Mouse (Mus musculus) lung, postnatal 25 days (tissue): ENCODE results near the gene Vash1.

Source experiments
- DNase-seq: peaks from one replicate; pipeline ENCODE4 v3.0.0; 2022; ENCODE audit warnings: low spot score

The Vash1 gene

DNA sequence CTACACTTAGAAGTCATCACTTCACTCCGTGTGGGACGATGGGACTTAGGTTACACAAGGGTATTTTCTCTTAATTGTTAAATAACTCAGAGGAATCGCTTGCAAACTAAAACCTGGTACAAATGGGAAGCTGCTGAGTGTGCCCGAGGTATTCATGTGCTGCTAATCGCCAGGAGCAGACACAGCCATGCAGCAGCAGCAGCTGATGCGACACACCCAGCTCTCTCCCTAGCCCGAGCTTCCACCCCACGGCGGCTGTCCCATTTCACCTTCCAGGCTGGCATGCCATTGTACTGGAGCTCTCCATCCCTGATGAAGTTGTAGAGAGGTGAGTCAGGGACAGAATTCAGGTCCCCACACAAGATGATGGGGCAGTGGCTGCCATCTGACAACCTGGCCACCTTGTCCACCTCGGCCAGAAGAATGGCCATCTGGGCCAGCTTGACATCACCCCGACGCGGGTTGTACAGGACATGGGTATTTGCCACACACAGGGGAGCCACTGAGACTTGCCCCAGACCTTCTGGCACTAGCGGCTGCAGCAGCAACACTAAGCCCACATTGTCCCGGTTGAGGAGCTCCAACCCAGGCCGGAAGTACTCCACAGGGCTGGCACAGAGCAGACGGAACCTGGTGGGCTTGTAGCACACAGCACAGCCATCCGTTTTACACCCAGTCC, 41.6 kb downstream of the Vash1 start:
- no peak for DNase-seq

DNA sequence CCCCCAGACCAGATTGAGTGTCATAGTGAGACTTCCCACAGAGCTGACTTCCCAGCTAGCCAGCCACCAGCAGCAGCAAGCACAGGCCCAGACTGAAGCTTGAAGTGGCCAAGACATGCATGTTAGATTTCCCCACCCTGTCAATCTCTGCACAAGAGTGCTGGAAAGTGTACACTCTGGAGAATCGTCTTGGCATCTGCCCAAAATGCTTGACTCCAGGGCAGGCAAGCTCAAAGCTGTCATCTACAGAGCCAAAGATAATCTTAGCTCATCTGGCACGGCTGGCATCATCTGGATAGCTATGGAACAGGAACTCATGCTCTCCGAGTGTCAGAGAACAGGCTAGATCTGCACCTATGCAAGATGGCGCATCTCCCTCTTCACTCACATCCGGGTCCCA, 43.0 kb downstream of the Vash1 start:
- DNase-seq = no peak

DNA sequence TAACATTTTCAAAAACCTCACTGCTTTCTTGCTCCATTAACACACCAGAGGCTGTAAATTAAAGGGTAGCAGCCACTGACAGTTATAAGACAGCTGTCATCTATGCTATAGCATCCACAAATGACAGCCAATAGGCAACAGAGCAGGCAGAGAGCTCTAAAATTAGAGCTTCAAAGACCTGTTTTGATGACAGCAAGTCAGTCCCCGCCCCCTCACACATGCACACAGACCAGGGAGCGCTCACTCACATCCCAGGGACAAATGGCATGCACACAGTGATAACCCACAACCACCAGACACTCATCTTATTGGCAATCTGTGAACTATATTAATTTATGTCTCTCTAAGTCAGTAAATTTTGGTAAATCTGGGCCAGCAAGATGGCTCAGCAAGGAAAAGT, 45.8 kb downstream of the Vash1 start:
- no peak for DNase-seq

DNA sequence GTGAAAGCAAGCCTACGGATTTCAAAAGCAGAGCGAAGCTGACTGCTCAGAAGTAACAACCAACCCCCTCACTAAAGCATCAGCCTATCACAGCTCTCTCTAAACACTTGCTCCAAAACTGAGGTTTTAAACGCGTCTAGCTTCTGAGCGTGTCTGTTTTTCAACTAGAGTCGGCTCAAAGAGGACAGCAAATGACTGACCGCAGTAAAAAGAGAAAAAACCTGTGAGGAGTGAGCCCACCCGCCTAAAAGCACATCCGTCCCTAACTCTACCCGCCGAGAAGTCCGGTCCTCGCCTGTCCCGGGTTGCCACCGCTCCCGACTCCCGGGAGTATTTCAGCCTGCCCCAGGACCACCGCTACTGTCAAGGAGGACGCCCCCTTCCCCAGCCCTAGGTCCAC, 47.2 kb downstream of the Vash1 start:
- DNase-seq = no peak

DNA sequence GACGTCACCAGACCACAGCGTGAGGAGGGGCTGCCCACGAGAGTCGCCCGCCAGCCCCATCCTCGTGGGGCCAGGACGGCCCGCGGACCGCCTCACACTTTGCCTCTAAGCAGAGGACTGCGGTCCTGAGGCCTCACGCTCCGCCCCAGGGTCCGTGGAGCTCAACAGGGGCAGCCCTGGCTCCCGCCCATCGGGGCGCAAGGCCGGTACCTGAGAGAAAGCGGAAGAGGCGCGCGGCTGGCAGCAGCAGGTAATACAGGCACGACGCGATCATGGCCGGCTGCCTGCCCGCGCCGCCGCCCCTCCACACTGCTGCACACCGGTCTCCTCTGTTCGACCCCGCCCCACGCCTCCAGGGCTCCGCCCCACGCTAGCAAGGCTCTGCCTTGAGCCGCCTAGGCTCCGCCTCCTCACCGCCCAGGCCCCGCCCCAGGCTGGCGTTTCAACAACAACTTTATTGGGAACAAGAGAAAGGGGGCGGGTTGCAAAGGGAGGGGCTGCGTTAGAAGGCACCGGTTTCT, 47.7 kb downstream of the Vash1 start, which contains the start of gene Angel1:
Gene Angel1 (minus strand): TSS at position 341 of the 521 bp plus-strand sequence.
- DNase-seq = peak; percentile 97

DNA sequence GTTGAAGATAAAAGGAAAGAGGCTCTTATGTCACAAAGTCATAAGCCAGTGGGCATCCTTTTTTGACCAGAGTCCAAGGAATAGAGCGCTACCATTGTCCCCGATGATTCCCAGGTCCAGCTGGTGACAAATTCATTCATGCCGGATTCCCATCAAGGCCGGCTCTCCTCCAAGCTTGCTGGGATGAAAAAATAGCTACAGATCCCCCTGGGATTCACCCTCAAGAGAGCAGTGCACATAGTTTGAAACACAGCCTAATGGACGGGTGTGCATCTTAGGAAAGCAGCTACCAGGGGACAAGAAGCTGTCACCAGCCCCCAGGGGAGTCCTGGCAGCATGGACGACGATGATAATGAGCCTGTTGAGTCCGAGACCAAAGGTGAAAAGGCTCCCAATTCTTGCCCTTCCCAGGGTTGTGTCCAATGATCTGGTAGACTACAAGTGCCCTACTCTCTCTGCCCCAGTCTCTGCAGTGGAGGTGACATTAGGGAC, 55.9 kb downstream of the Vash1 start, which contains the start of gene Lrrc74a:
Gene Lrrc74a (plus strand): TSS at position 51 of the 492 bp plus-strand sequence.
- DNase-seq = no peak
